Mouse (Mus musculus) ES-Bruce4 (cell line): ENCODE data around the gene Baz2b. TPM values are rescaled to one million over a fixed set of nuclear protein-coding genes. Genes with fewer than 3 reads are reported as not detected.

Experiments
- H3K27ac ChIP-seq: 2 replicates; pipeline ENCODE4 v1.5.1; 2012; ENCODE audit warnings: low read length, inconsistent platforms; ENCODE audit not compliant: insufficient read depth
- H3K27me3 ChIP-seq: 2 replicates; pipeline ENCODE4 v1.6.1; 2012; ENCODE audit warnings: mild to moderate bottlenecking, low read length, inconsistent platforms; ENCODE audit not compliant: control insufficient read depth, poor library complexity, insufficient read depth, severe bottlenecking
- H3K36me3 ChIP-seq: 2 replicates; pipeline ENCODE4 v1.6.1; 2012; ENCODE audit warnings: inconsistent platforms, mild to moderate bottlenecking, low read length, moderate library complexity; ENCODE audit not compliant: control insufficient read depth, poor library complexity, insufficient read depth, severe bottlenecking
- H3K4me1 ChIP-seq: one replicate; pipeline ENCODE4 v1.8.1; 2011; ENCODE audit warnings: low read length; ENCODE audit not compliant: control insufficient read depth, insufficient read depth
- H3K4me3 ChIP-seq: 2 replicates; pipeline ENCODE4 v1.5.1; 2011; ENCODE audit warnings: low read depth, mild to moderate bottlenecking, low read length
- H3K9ac ChIP-seq: 2 replicates; pipeline ENCODE4 v1.6.1; 2012; ENCODE audit warnings: low read depth, mild to moderate bottlenecking, inconsistent platforms; ENCODE audit not compliant: poor library complexity, severe bottlenecking
- H3K9me3 ChIP-seq: replicated peaks from 2 replicates; pipeline ENCODE4 v1.6.1; 2012; ENCODE audit warnings: mild to moderate bottlenecking, low read length, inconsistent platforms; ENCODE audit not compliant: control insufficient read depth, poor library complexity, insufficient read depth, severe bottlenecking
- CTCF ChIP-seq: IDR thresholded peaks from one replicate; pipeline ENCODE4 v1.8.1; 2011; ENCODE audit warnings: low read depth, low read length
- EP300 ChIP-seq: IDR thresholded peaks from 2 replicates; pipeline ENCODE4 v1.6.1; 2011; ENCODE audit warnings: low read depth, low read length; ENCODE audit not compliant: insufficient read depth
- POLR2A ChIP-seq: IDR thresholded peaks from one replicate; pipeline ENCODE4 v1.8.1; 2011; ENCODE audit warnings: low read length; ENCODE audit not compliant: insufficient read depth
- polyA plus RNA-seq: library from polyadenylated mRNA; stranded (reverse); fragments of >200 nt; gene quantifications from 2 replicates; pipeline ENCODE4 v1.2.4, GENCODE M21; 2011; ENCODE audit warnings: low read depth; ENCODE audit not compliant: missing spikeins, insufficient read depth, insufficient read length

Baz2b gene
- polyA plus RNA-seq, 1 experiment: 43.2 TPM

DNA sequence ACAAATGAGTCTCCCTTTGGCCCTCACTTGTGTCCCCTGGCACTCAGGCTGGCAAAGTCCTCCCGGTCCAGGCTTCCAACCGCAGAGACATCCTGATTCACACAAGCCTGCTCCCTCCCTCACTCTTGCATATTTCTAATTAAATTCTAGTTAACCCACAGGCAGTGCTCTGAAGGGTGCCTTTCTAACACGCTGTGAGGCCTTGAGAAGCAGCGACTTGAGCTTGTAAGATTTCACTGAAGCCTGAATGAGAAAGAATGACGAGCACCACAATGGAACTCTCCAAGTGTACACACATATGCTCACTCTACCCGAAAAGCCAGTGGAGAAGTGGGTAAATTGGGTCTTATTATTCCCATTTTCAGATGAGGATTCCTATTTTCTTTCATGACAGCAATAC, 183.1 kb downstream of the Baz2b start:
- H3K4me3 ChIP-seq: no peak overlapping the region
- no peaks in the 10 kb centered on the region for H3K27me3 ChIP-seq
- H3K9me3 ChIP-seq: no peaks in the 10 kb centered on the region
- TF ChIP-seq POLR2A: no peak
- TF ChIP-seq CTCF: no peak
- TF ChIP-seq EP300: no peak
- no peak overlapping the region for H3K27ac ChIP-seq
- H3K4me1 ChIP-seq: peaks cover 3% of the 10 kb centered on the region
- no peak overlapping the region for H3K9ac ChIP-seq
- no peaks in the 10 kb centered on the region for H3K36me3 ChIP-seq

- Histone ChIP-seq H3K27me3 (no peaks in the 10 kb centered on the region), H3K4me3 (no peak overlapping the region), H3K9ac (no peak overlapping the region), H3K9me3 (no peaks in the 10 kb centered on the region), H3K4me1 (peaks cover 4% of the 10 kb centered on the region), H3K36me3 (no peaks in the 10 kb centered on the region), H3K27ac (no peak overlapping the region)
- TF ChIP-seq CTCF: no peak
- no peak for TF ChIP-seq EP300
- no peak for TF ChIP-seq POLR2A
Observed at GRCm38 (mm10) chr2:60023777-60024176, 185.9 kb downstream of the Baz2b start.

GRCm38 (mm10) chr2:60021556-60021955, 188.1 kb downstream of the Baz2b start:
- Histone ChIP-seq H3K4me1 (peaks cover 3% of the 10 kb centered on the region), H3K27ac (no peak overlapping the region), H3K4me3 (no peak overlapping the region), H3K9me3 (no peaks in the 10 kb centered on the region), H3K36me3 (no peaks in the 10 kb centered on the region), H3K9ac (no peak overlapping the region), H3K27me3 (no peaks in the 10 kb centered on the region)
- TF ChIP-seq POLR2A: no peak
- TF ChIP-seq CTCF: no peak
- no peak for TF ChIP-seq EP300

DNA sequence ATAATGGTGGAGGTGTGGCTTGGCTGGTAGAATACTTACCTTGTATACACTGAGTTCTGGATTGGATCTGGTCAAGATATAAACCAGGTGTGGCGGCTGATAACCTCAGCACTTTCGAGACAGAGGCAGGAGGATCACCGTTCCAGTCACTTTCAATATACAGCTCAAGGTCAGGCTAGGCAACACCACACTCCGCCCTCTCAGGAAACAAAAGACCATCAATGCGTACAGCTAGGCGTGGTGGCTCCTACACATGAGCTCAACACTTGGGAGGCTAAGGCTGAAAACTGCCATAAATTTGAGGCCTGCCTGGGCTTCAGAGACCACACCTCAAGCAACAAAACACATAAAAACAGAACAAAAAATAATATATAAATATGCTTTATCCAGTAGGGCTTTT, 188.5 kb downstream of the Baz2b start:
- peak; percentile 80 for TF ChIP-seq EP300
- TF ChIP-seq POLR2A: no peak
- no peak for TF ChIP-seq CTCF
- Histone ChIP-seq H3K9ac (no peak overlapping the region), H3K4me3 (no peak overlapping the region), H3K4me1 (peaks cover 3% of the 10 kb centered on the region), H3K9me3 (no peaks in the 10 kb centered on the region), H3K36me3 (no peaks in the 10 kb centered on the region), H3K27me3 (no peaks in the 10 kb centered on the region), H3K27ac (no peak overlapping the region)

GRCm38 (mm10) chr2:60019546-60020250, 189.9 kb downstream of the Baz2b start:
- Histone ChIP-seq H3K9me3 (no peaks in the 10 kb centered on the region), H3K9ac (no peak overlapping the region), H3K4me3 (no peak overlapping the region), H3K27ac (no peak overlapping the region), H3K36me3 (no peaks in the 10 kb centered on the region), H3K4me1 (peaks cover 3% of the 10 kb centered on the region), H3K27me3 (no peaks in the 10 kb centered on the region)
- TF ChIP-seq EP300 (no peak), CTCF (no peak), POLR2A (no peak)

- Histone ChIP-seq H3K9me3 (no peaks in the 10 kb centered on the region), H3K4me3 (no peak overlapping the region), H3K4me1 (peaks cover 3% of the 10 kb centered on the region), H3K9ac (no peak overlapping the region), H3K27me3 (no peaks in the 10 kb centered on the region), H3K36me3 (no peaks in the 10 kb centered on the region), H3K27ac (no peak overlapping the region)
- TF ChIP-seq CTCF (no peak), EP300 (no peak), POLR2A (no peak)
Observed at GRCm38 (mm10) chr2:60018875-60019501, 190.7 kb downstream of the Baz2b start.
